Mouse (Mus musculus): ENCODE measurements at regions not wholly inside any gene's neighbourhood (a gene's known extent, or its start where the extent isn't known, plus 50 kb on each side); places are given as distances from the start of the nearest gene placed in this dataset.

DNA sequence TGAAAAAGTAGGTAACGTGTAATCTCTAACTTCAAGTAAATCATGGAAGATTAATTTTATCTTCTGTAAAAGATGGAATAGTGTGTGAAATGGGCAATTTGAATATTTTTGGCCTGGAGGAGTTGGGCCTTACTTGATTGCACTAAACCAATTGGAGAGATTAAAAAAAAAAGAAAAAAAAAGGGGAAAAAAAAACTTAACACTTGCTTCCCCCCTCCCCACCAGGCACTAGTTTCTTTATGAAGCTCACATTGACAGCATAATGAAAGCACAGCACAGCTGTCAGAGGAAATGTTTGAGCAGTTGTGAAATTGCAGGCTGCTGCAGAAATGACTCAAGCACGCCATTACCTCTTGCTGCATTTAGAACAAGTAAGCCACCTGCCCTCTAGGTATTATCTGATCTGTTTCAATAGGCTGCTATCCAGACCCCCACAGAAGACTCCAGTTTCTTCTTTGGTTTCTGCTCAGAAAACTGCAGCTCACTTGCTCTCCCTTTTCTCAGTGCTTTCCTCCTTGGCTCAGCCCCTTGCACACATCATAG, 297.9 kb downstream of the D3Ertd751e start (continued):
- TF ChIP-seq KAT2A (IDR thresholded peaks at IDR 0.05; ENCODE audit: insufficient replicate concordance, low read length) = no peak
- no peak for TF ChIP-seq NELFE (IDR thresholded peaks at IDR 0.05; ENCODE audit: low read depth, low read length)
- TF ChIP-seq MEF2A (IDR thresholded peaks at IDR 0.05; ENCODE audit: borderline replicate concordance, low read depth, low read length) = peak; percentile 73; the same call in 1 of the 2 replicates
- TF ChIP-seq ZMIZ1 (IDR thresholded peaks at IDR 0.05; ENCODE audit: low read depth, low read length) = no peak
- peak; percentile 91 for TF ChIP-seq EP300 (IDR thresholded peaks at IDR 0.05; ENCODE audit: low read length)
- TF ChIP-seq IRF4 (IDR thresholded peaks at IDR 0.05; ENCODE audit: low read depth, low read length) = peak; percentile 93
- no peak for TF ChIP-seq NRF1 (IDR thresholded peaks at IDR 0.05; ENCODE audit: low read depth, low read length)
- TF ChIP-seq SIN3A (IDR thresholded peaks at IDR 0.05; ENCODE audit: low read length) = 0 out of 2 replicates have a peak, but pooled peaks have one; percentile 48
- TF ChIP-seq E2F4 (IDR thresholded peaks at IDR 0.05; ENCODE audit: insufficient replicate concordance, low read depth, low read length) = no peak
- no peak for TF ChIP-seq USF1 (IDR thresholded peaks at IDR 0.05; ENCODE audit: low read depth, low read length)
- no peak for TF ChIP-seq ELF1 (IDR thresholded peaks at IDR 0.05; ENCODE audit: low read depth, low read length)
- peak; percentile 63 for TF ChIP-seq CHD2 (IDR thresholded peaks at IDR 0.05; ENCODE audit: low read length)
- TF ChIP-seq RCOR1 (conservative IDR thresholded peaks at IDR 0.05; ENCODE audit: low read depth, low read length) = peak; percentile 93
- no peak for TF ChIP-seq ZC3H11A (IDR thresholded peaks at IDR 0.05; ENCODE audit: low read depth, low read length)
- TF ChIP-seq POLR2AphosphoS2 (IDR thresholded peaks at IDR 0.05; ENCODE audit: low read depth, low read length) = no peak
- TF ChIP-seq MAFK (IDR thresholded peaks at IDR 0.05; ENCODE audit: insufficient replicate concordance, low read length) = 0 out of 2 replicates have a peak, but pooled peaks have one; percentile 29
- TF ChIP-seq MAX (IDR thresholded peaks at IDR 0.05; ENCODE audit: low read length) = peak; percentile 58
- TF ChIP-seq HCFC1 (IDR thresholded peaks at IDR 0.05; ENCODE audit: low read depth, low read length) = no peak; the same call in 1 of the 2 replicates
- TF ChIP-seq MXI1 (IDR thresholded peaks at IDR 0.05; ENCODE audit: low read depth, low read length) = peak; percentile 43; the same call in 1 of the 2 replicates
- peak; percentile 82 for TF ChIP-seq JUND (conservative IDR thresholded peaks at IDR 0.05; ENCODE audit: low read depth, low read length)
- peak; percentile 51 for TF ChIP-seq ETS1 (conservative IDR thresholded peaks at IDR 0.05; ENCODE audit: low read depth, low read length)

GRCm38 (mm10) chr3:42040959-42041358, 298.5 kb downstream of the D3Ertd751e start:
- Histone ChIP-seq H3K4me1 (ENCODE audit: control insufficient read depth in 1 of 2, insufficient read depth in 2 of 2) (peaks cover 6 to 14% of the 10 kb centered on the region in 2 experiments; a peak in 2 of 4 replicates), H3K27me3 (replicated peaks) (no peaks in the 10 kb centered on the region), H3K4me2 (ENCODE audit: insufficient read depth, low read depth, poor library complexity, severe bottlenecking) (no peak overlapping the region), H3K9ac (ENCODE audit: insufficient read depth, low read depth) (no peak overlapping the region), H3K79me2 (replicated peaks; ENCODE audit: control insufficient read depth, extremely low read depth, insufficient read depth, poor library complexity, severe bottlenecking) (no peaks in the 10 kb centered on the region), H3K27ac (ENCODE audit: insufficient read depth, low read depth) (no peak overlapping the region), H3K4me3 (replicated peaks in 1 of 3; ENCODE audit: low read depth in 2 of 3, low read length in 2 of 3, poor library complexity in 1 of 3) (no peak overlapping the region), H3K36me3 (replicated peaks in 1 of 2; ENCODE audit: control insufficient read depth in 1 of 2, insufficient read depth in 1 of 2, low read length in 1 of 2) (no peaks in the 10 kb centered on the region), H3K9me3 (replicated peaks; ENCODE audit: low read length) (no peaks in the 10 kb centered on the region)
- in situ Hi-C loops (cut with MboI; ENCODE audit: low pct_ligation_motif_present, low pct_unique_long_range_greater_than_20kb, low sequenced_read_pairs) = no loop called here
- TF ChIP-seq E2F4 (IDR thresholded peaks at IDR 0.05; ENCODE audit: insufficient replicate concordance, low read depth, low read length) (no peak), SIN3A (IDR thresholded peaks at IDR 0.05; ENCODE audit: low read length) (no peak), MAFK (IDR thresholded peaks at IDR 0.05; ENCODE audit: insufficient replicate concordance, low read length) (no peak), MAZ (IDR thresholded peaks at IDR 0.05; ENCODE audit: low read depth, low read length) (no peak)
- DNase-seq (ENCODE audit: extremely low read depth) = no peak
- dilution Hi-C loops (cut with MboI; ENCODE audit: extremely low pct_ligation_motif_present, extremely low pct_unique_long_range_greater_than_20kb, low sequenced_read_pairs) = no loop called here
